Mouse (Mus musculus) embryonic stem cell, embryonic (primary cell): ENCODE measurements around the gene Cnot2.
"Not testable (repeated sequence)": the region's sequence is repeated elsewhere in the genome, so short reads cannot be mapped to it uniquely, and the experiment has no call there.

Source experiments
- CTCF ChIA-PET, 4 experiments: fragments of 300-600 bp in 2 of 4; fragments of 350-600 bp in 2 of 4; sonication (Branson Sonifier 250); formaldehyde crosslinking; loops; one replicate each; lab custom pipeline; 2022; ENCODE audit warnings: inconsistent platforms in 2 of 4; lab: Charles Lee
- POLR2A ChIA-PET, 4 experiments: fragments of 300-600 bp in 2 of 4; fragments of 350-600 bp in 2 of 4; sonication (Branson Sonifier 250); formaldehyde crosslinking; loops; one replicate each; lab custom pipeline; 2022; ENCODE audit warnings: antibody characterized with exemption in 4 of 4, inconsistent platforms in 1 of 4; lab: Charles Lee

Cnot2 gene

GRCm38 (mm10) chr10:116581369-116581718 lies at the start of gene Cnot2:
Gene Cnot2 (minus strand): TSS chr10:116581511.
- ChIA-PET CTCF (no interaction called here), POLR2A (interaction anchor here in 3 of 4 experiments (0.6 to 4.4 kb wide), 30 partner anchors 9 to 596 kb away, joined by 3 to 45 read pairs (median 4); partner anchors contain the start of gene Cct2 (in 1 of the 3))

GRCm38 (mm10) chr10:116628926-116629325 lies 47.6 kb upstream of the Cnot2 start:
- ChIA-PET POLR2A (interaction anchor here in 1 of 4 experiments (1.2 to 1.8 kb wide), 2 partner anchors 8 to 10 kb away, joined by 3 to 4 read pairs; no protein-coding TSS in a partner anchor), CTCF (interaction anchor here in 1 of 4 experiments (0.7 kb wide), 1 partner anchor 220 kb away, joined by 3 read pairs; no protein-coding TSS in a partner anchor)

- CTCF ChIA-PET, result no interaction called here
Measured at GRCm38 (mm10) chr10:116626009-116626408, 44.7 kb upstream of the Cnot2 start.

GRCm38 (mm10) chr10:116613250-116613649 lies 31.9 kb upstream of the Cnot2 start:
- POLR2A ChIA-PET, CTCF ChIA-PET: not testable (repeated sequence)

More at GRCm38 (mm10) chr10:116626009-116626408, 44.7 kb upstream of the Cnot2 start:
- POLR2A ChIA-PET, result no interaction called here

GRCm38 (mm10) chr10:116604905-116605162 lies 23.5 kb upstream of the Cnot2 start:
- POLR2A ChIA-PET, result no interaction called here

GRCm38 (mm10) chr10:116604081-116604904 lies 23.0 kb upstream of the Cnot2 start:
- CTCF ChIA-PET, result interaction anchor here in 1 of 4 experiments (0.7 kb wide), 2 partner anchors 127 to 997 kb away, joined by 7 to 9 read pairs; no protein-coding TSS in a partner anchor
- POLR2A ChIA-PET, result interaction anchor here in 2 of 4 experiments (0.7 kb wide), 2 partner anchors 207 to 288 kb away, joined by 5 to 6 read pairs; no protein-coding TSS in a partner anchor

More at GRCm38 (mm10) chr10:116604905-116605162, 23.5 kb upstream of the Cnot2 start:
- CTCF ChIA-PET, result no interaction called here

- POLR2A ChIA-PET, result no interaction called here
- CTCF ChIA-PET, result no interaction called here
Measured at GRCm38 (mm10) chr10:116599056-116599850, 17.9 kb upstream of the Cnot2 start.

- ChIA-PET POLR2A (interaction anchor here in 3 of 4 experiments (0.6 to 4.4 kb wide), 11 partner anchors 11 to 480 kb away, joined by 3 to 45 read pairs (median 4); partner anchors contain the start of gene Cct2 (in 1 of the 3)), CTCF (no interaction called here)
Measured at GRCm38 (mm10) chr10:116582738-116583137, 1.4 kb upstream of the Cnot2 start.

GRCm38 (mm10) chr10:116581719-116582481 lies 589 bp upstream of the Cnot2 start:
- ChIA-PET CTCF (no interaction called here), POLR2A (interaction anchor here in 3 of 4 experiments (0.6 to 4.4 kb wide), 23 partner anchors 9 to 766 kb away, joined by 3 to 45 read pairs (median 5); partner anchors contain the start of gene Cct2 (in 1 of the 3))

GRCm38 (mm10) chr10:116580591-116581358 lies 536 bp downstream of the Cnot2 start:
- POLR2A ChIA-PET, result interaction anchor here in 3 of 4 experiments (0.5 to 4.4 kb wide), 32 partner anchors 8 to 597 kb away, joined by 3 to 45 read pairs (median 4); partner anchors contain the start of genes Cct2 (in 1 of the 3) and Ptprr (in 1 of the 3)
- CTCF ChIA-PET, result interaction anchor here in 2 of 4 experiments (0.7 kb wide), 2 partner anchors 284 to 458 kb away, joined by 5 read pairs; no protein-coding TSS in a partner anchor

- POLR2A ChIA-PET, result interaction anchor here in 2 of 4 experiments (2.2 to 4.4 kb wide), 2 partner anchors 15 to 18 kb away, joined by 6 to 45 read pairs; no protein-coding TSS in a partner anchor
Measured at GRCm38 (mm10) chr10:116579478-116579877, 1.8 kb downstream of the Cnot2 start.

GRCm38 (mm10) chr10:116578375-116578774 lies 2.9 kb downstream of the Cnot2 start:
- POLR2A ChIA-PET, result interaction anchor here in 1 of 4 experiments (2.6 to 4.9 kb wide), 4 partner anchors 11 to 65 kb away, joined by 12 to 51 read pairs (median 26); no protein-coding TSS in a partner anchor

More at GRCm38 (mm10) chr10:116579478-116579877, 1.8 kb downstream of the Cnot2 start:
- CTCF ChIA-PET, result interaction anchor here in 1 of 4 experiments (0.5 kb wide), 1 partner anchor 70 kb away, joined by 5 read pairs; no protein-coding TSS in a partner anchor

GRCm38 (mm10) chr10:116577181-116577580 lies 4.1 kb downstream of the Cnot2 start:
- ChIA-PET CTCF (interaction anchor here (0.5 to 1.7 kb wide), 7 partner anchors 16 to 698 kb away, joined by 3 to 7 read pairs (median 3); no protein-coding TSS in a partner anchor), POLR2A (interaction anchor here in 2 of 4 experiments (0.6 to 4.9 kb wide), 10 partner anchors 10 to 318 kb away, joined by 3 to 51 read pairs (median 6); no protein-coding TSS in a partner anchor)

More at GRCm38 (mm10) chr10:116578375-116578774, 2.9 kb downstream of the Cnot2 start:
- CTCF ChIA-PET, result interaction anchor here in 1 of 4 experiments (1.1 kb wide), 1 partner anchor 211 kb away, joined by 3 read pairs; no protein-coding TSS in a partner anchor

GRCm38 (mm10) chr10:116576071-116576470 lies 5.2 kb downstream of the Cnot2 start:
- ChIA-PET POLR2A (interaction anchor here (0.6 to 4.9 kb wide), 10 partner anchors 9 to 387 kb away, joined by 3 to 51 read pairs (median 8); no protein-coding TSS in a partner anchor), CTCF (interaction anchor here in 1 of 4 experiments (1.7 kb wide), 1 partner anchor 22 kb away, joined by 5 read pairs; no protein-coding TSS in a partner anchor)

- POLR2A ChIA-PET, result interaction anchor here in 2 of 4 experiments (0.7 to 3.8 kb wide), 6 partner anchors 8 to 21 kb away, joined by 3 to 22 read pairs (median 4); partner anchors contain the start of gene Cnot2 (in 1 of the 2)
- CTCF ChIA-PET, result interaction anchor here in 1 of 4 experiments (0.7 kb wide), 1 partner anchor 34 kb away, joined by 3 read pairs; no protein-coding TSS in a partner anchor
Measured at GRCm38 (mm10) chr10:116570526-116570925, 10.8 kb downstream of the Cnot2 start.

- POLR2A ChIA-PET, result interaction anchor here in 2 of 4 experiments (0.5 to 3.4 kb wide), 5 partner anchors 8 to 240 kb away, joined by 3 to 34 read pairs (median 12); partner anchors contain the start of gene Cnot2 (in 1 of the 2)
- CTCF ChIA-PET, result interaction anchor here in 1 of 4 experiments (0.5 kb wide), 1 partner anchor 36 kb away, joined by 3 read pairs; no protein-coding TSS in a partner anchor
Measured at GRCm38 (mm10) chr10:116568539-116568938, 12.8 kb downstream of the Cnot2 start.
